ENCODE assay signal across 7 mouse cellular contexts in genomic region chr8:70610796-70611771, GRCm38 (mm10). TPM values are rescaled to one million over a fixed set of nuclear protein-coding genes. Genes with fewer than 3 reads are reported as not detected.
DNase-seq lines count a peak whose midpoint lies in the region; ATAC-seq lines count a peak whose summit lies in the region.

No protein-coding gene starts in this region.

- H3K9me3 ChIP-seq in forebrain, embryonic 16.5 days (ENCODE audit: control insufficient read depth, low read length) = no peaks in the 10 kb centered on the region
- no peaks in the 10 kb centered on the region for H3K9me3 ChIP-seq in hindbrain, embryonic 11.5 days (ENCODE audit: control insufficient read depth, low read length)

- no peaks in the 10 kb centered on the region for H3K36me3 ChIP-seq in forebrain, embryonic 16.5 days (ENCODE audit: control insufficient read depth, insufficient read depth)
- H3K36me3 ChIP-seq in hindbrain, embryonic 11.5 days (ENCODE audit: control insufficient read depth, insufficient read depth, low read length) = no peaks in the 10 kb centered on the region

- peak; percentile 10; the same call in 1 of the 2 replicates for ATAC-seq in forebrain, embryonic 16.5 days
- peak; percentile 8; the same call in 1 of the 2 replicates for ATAC-seq in hindbrain, embryonic 11.5 days (ENCODE audit: low FRiP score)
- ATAC-seq in megakaryocyte, adult 5-6 weeks (ENCODE audit: poor library complexity, severe bottlenecking) = peak; percentile 32

- peak overlapping the region; percentile 16; the same call in 1 of the 2 replicates for H3K27ac ChIP-seq in forebrain, embryonic 16.5 days (ENCODE audit: low read length)
- H3K27ac ChIP-seq in hindbrain, embryonic 11.5 days (ENCODE audit: low read depth, low read length) = peak overlapping the region; percentile 51

- peaks cover 48% of the 10 kb centered on the region for H3K4me1 ChIP-seq in forebrain, embryonic 16.5 days (replicated peaks; ENCODE audit: control insufficient read depth, insufficient read depth, low read length)
- peaks cover 21% of the 10 kb centered on the region for H3K4me1 ChIP-seq in hindbrain, embryonic 11.5 days (replicated peaks; ENCODE audit: control insufficient read depth, insufficient read depth, low read length)

- H3K27me3 ChIP-seq in forebrain, embryonic 16.5 days (replicated peaks; ENCODE audit: control insufficient read depth, insufficient read depth, low read length) = peaks cover 5% of the 10 kb centered on the region; the same call in 1 of the 2 replicates
- H3K27me3 ChIP-seq in hindbrain, embryonic 11.5 days (ENCODE audit: control insufficient read depth, insufficient read depth, low read length) = no peaks in the 10 kb centered on the region

- WGBS in forebrain, embryonic 16.5 days = under 1% methylated on average over 54 of the region's 54 CpGs
- under 1% methylated on average over 54 of the region's 54 CpGs for WGBS in hindbrain, embryonic 11.5 days

- H3K4me2 ChIP-seq in forebrain, embryonic 16.5 days (ENCODE audit: low read length) = peak overlapping the region; percentile 79
- H3K4me2 ChIP-seq in hindbrain, embryonic 11.5 days (replicated peaks; ENCODE audit: low read depth, low read length) = peak overlapping the region; percentile 95

- peak overlapping the region; percentile 46 for H3K9ac ChIP-seq in forebrain, embryonic 16.5 days (replicated peaks; ENCODE audit: low read depth, low read length)
- H3K9ac ChIP-seq in hindbrain, embryonic 11.5 days (ENCODE audit: low read depth, low read length) = peak overlapping the region; percentile 50

- peak overlapping the region; percentile 39 for H3K4me3 ChIP-seq in forebrain, embryonic 16.5 days (replicated peaks; ENCODE audit: low read length)
- H3K4me3 ChIP-seq in hindbrain, embryonic 11.5 days (ENCODE audit: low read depth, low read length) = peak overlapping the region; percentile 41

- peak; percentile 80 for DNase-seq in R1 (ENCODE audit: low read depth, low spot score)
- peak; percentile 76 for DNase-seq in cerebellum, adult 8-10 months
- peak; percentile 89 for DNase-seq in hindbrain, embryonic 11.5 days (ENCODE audit: low spot score)
- DNase-seq in layer of hippocampus, postnatal 36 days = peak; percentile 73 to 85
- peak; percentile 73 to 88 for DNase-seq in spleen, adult 18-20 months

RNA-seq across cellular contexts. Expression of gene Ssbp4, which starts 2.4 kb away (rescaled TPM):
- 100 and 121 TPM in 2 replicates for polyA plus RNA-seq in forebrain, embryonic 16.5 days (2015; fragmentation: Nextera tagmentation; extraction: Ambion mirVana)
- 126 and 129 TPM in 2 replicates for polyA plus RNA-seq in hindbrain, embryonic 11.5 days (2014; fragmentation: Nextera tagmentation; extraction: Ambion mirVana)
- 100 to 1,000 TPM; 276 to 279 TPM for total RNA-seq in layer of hippocampus, postnatal 36 days (2021)
- total RNA-seq in megakaryocyte, adult 5-6 weeks (2015) = 35.7 and 38.2 TPM in 2 replicates
- total RNA-seq in megakaryocyte, adult 5-6 weeks (2017) = 61.3 and 76.1 TPM in 2 replicates

RNA-seq across cellular contexts. Expression of gene Lrrc25, which starts 4.9 kb away (rescaled TPM):
- 0.61 and 1.1 TPM in 2 replicates for polyA plus RNA-seq in forebrain, embryonic 16.5 days (2015; fragmentation: Nextera tagmentation; extraction: Ambion mirVana)
- 0.85 and 0.97 TPM in 2 replicates for polyA plus RNA-seq in hindbrain, embryonic 11.5 days (2014; fragmentation: Nextera tagmentation; extraction: Ambion mirVana)
- total RNA-seq in layer of hippocampus, postnatal 36 days (2021) = 1 to 10 TPM in 1 of 2 experiments, under 1 TPM in 1; 0.33 to 1.0 TPM
- total RNA-seq in megakaryocyte, adult 5-6 weeks (2015) = 62.2 and 64.6 TPM in 2 replicates
- 29.3 and 33.8 TPM in 2 replicates for total RNA-seq in megakaryocyte, adult 5-6 weeks (2017)

RNA-seq across cellular contexts. Expression of gene Isyna1, which starts 16.9 kb away (rescaled TPM):
- polyA plus RNA-seq in forebrain, embryonic 16.5 days (2015; fragmentation: Nextera tagmentation; extraction: Ambion mirVana) = 116 and 141 TPM in 2 replicates
- 57.9 and 65.1 TPM in 2 replicates for polyA plus RNA-seq in hindbrain, embryonic 11.5 days (2014; fragmentation: Nextera tagmentation; extraction: Ambion mirVana)
- 10 to 100 TPM; 42.9 to 54.3 TPM for total RNA-seq in layer of hippocampus, postnatal 36 days (2021)
- total RNA-seq in megakaryocyte, adult 5-6 weeks (2015) = 11.8 and 11.9 TPM in 2 replicates
- 13.9 and 15.7 TPM in 2 replicates for total RNA-seq in megakaryocyte, adult 5-6 weeks (2017)

RNA-seq across cellular contexts. Expression of gene Gdf15, which starts 21.2 kb away (rescaled TPM):
- polyA plus RNA-seq in forebrain, embryonic 16.5 days (2015; fragmentation: Nextera tagmentation; extraction: Ambion mirVana) = 0.20 TPM in 1 of 2 replicates, not detected in the other
- not detected in 2 replicates for polyA plus RNA-seq in hindbrain, embryonic 11.5 days (2014; fragmentation: Nextera tagmentation; extraction: Ambion mirVana)
- total RNA-seq in layer of hippocampus, postnatal 36 days (2021) = not detected
- not detected in 2 replicates for total RNA-seq in megakaryocyte, adult 5-6 weeks (2015)
- not detected in 2 replicates for total RNA-seq in megakaryocyte, adult 5-6 weeks (2017)

RNA-seq across cellular contexts. Expression of gene Pgpep1, which starts 49.1 kb away (rescaled TPM):
- polyA plus RNA-seq in forebrain, embryonic 16.5 days (2015; fragmentation: Nextera tagmentation; extraction: Ambion mirVana) = 60.3 and 65.7 TPM in 2 replicates
- 170 TPM in 2 replicates for polyA plus RNA-seq in hindbrain, embryonic 11.5 days (2014; fragmentation: Nextera tagmentation; extraction: Ambion mirVana)
- total RNA-seq in layer of hippocampus, postnatal 36 days (2021) = 10 to 100 TPM; 23.1 TPM
- total RNA-seq in megakaryocyte, adult 5-6 weeks (2015) = 5.7 and 6.8 TPM in 2 replicates
- total RNA-seq in megakaryocyte, adult 5-6 weeks (2017) = 1.5 and 4.0 TPM in 2 replicates

Comparison
In these comparisons a context has a peak if more than half of its experiments do, and no peak if none do; other contexts are left out.
1. Peak in every context shown above with its lines: DNase-seq, ATAC-seq, H3K4me3 ChIP-seq and H3K27ac ChIP-seq.
2. RNA of gene Lrrc25, which starts 4.9 kb away (total RNA-seq): 29.3 to 64.6 TPM in megakaryocyte, adult 5-6 weeks; 0.33 to 1.0 TPM in layer of hippocampus, postnatal 36 days; every median in the first group is over 10 times any median in the second.